Mouse (Mus musculus): ENCODE data around the gene Uvrag. TPM values are rescaled to one million over a fixed set of nuclear protein-coding genes. Genes with fewer than 3 reads are reported as not detected.

Uvrag gene
- polyA plus RNA-seq, 1 experiment from 2014 or later, result 12.8 TPM

GRCm38 (mm10) chr7:99128020-99128950 lies 12.7 kb downstream of the Uvrag start:
- 52% methylated on average over 10 of the region's 10 CpGs for WGBS
- Histone ChIP-seq H3K27ac (0 out of 2 replicates have a peak overlapping the region, but pooled peaks have one; percentile 62), H3K4me3 (no peak overlapping the region), H3K9me3 (no peaks in the 10 kb centered on the region), H3K36me3 (0 out of 2 replicates have a peak, but pooled peaks cover 5% of the 10 kb centered on the region), H3K4me1 (replicated peaks) (peaks cover 19% of the 10 kb centered on the region), H3K27me3 (ENCODE audit: insufficient read depth, poor library complexity, severe bottlenecking) (no peaks in the 10 kb centered on the region)
- no peak for DNase-seq (ENCODE audit: low spot score)

- Histone ChIP-seq H3K36me3 (0 out of 2 replicates have a peak, but pooled peaks cover 5% of the 10 kb centered on the region), H3K9me3 (no peaks in the 10 kb centered on the region), H3K27ac (no peak overlapping the region), H3K4me1 (replicated peaks) (peaks cover 22% of the 10 kb centered on the region), H3K4me3 (no peak overlapping the region), H3K27me3 (ENCODE audit: insufficient read depth, poor library complexity, severe bottlenecking) (no peaks in the 10 kb centered on the region)
- DNase-seq (ENCODE audit: low spot score), result no peak
- 94% methylated on average over 8 of the region's 8 CpGs for WGBS
Measured at GRCm38 (mm10) chr7:99126057-99126456, 14.9 kb downstream of the Uvrag start.

GRCm38 (mm10) chr7:99122651-99123050 lies 18.3 kb downstream of the Uvrag start:
- Histone ChIP-seq H3K4me1 (replicated peaks) (peaks cover 9% of the 10 kb centered on the region), H3K27ac (no peak overlapping the region), H3K4me3 (no peak overlapping the region), H3K27me3 (ENCODE audit: insufficient read depth, poor library complexity, severe bottlenecking) (no peaks in the 10 kb centered on the region), H3K36me3 (0 out of 2 replicates have a peak, but pooled peaks cover 5% of the 10 kb centered on the region), H3K9me3 (no peaks in the 10 kb centered on the region)
- DNase-seq (ENCODE audit: low spot score), result no peak
- 82% methylated on average over 5 of the region's 5 CpGs for WGBS

- peaks cover 3% of the 10 kb centered on the region; the same call in 1 of the 2 replicates for H3K4me1 ChIP-seq (replicated peaks)
- WGBS, result 90% methylated on average over 5 of the region's 5 CpGs
- no peak for DNase-seq (ENCODE audit: low spot score)
- H3K4me3 ChIP-seq, result no peak overlapping the region
- H3K27ac ChIP-seq, result no peak overlapping the region
- no peaks in the 10 kb centered on the region for H3K9me3 ChIP-seq
- H3K36me3 ChIP-seq, result 0 out of 2 replicates have a peak, but pooled peaks cover 5% of the 10 kb centered on the region
- H3K27me3 ChIP-seq (ENCODE audit: insufficient read depth, poor library complexity, severe bottlenecking), result no peaks in the 10 kb centered on the region
Measured at GRCm38 (mm10) chr7:99120865-99121521, 19.9 kb downstream of the Uvrag start.

- Histone ChIP-seq H3K4me3 (no peak overlapping the region), H3K4me1 (replicated peaks) (peaks cover 3% of the 10 kb centered on the region; the same call in 1 of the 2 replicates), H3K9me3 (no peaks in the 10 kb centered on the region), H3K27ac (no peak overlapping the region), H3K36me3 (0 out of 2 replicates have a peak, but pooled peaks cover 1% of the 10 kb centered on the region), H3K27me3 (ENCODE audit: insufficient read depth, poor library complexity, severe bottlenecking) (no peaks in the 10 kb centered on the region)
- no peak for DNase-seq (ENCODE audit: low spot score)
- 78% methylated on average over 4 of the region's 4 CpGs for WGBS
Measured at GRCm38 (mm10) chr7:99120082-99120481, 20.9 kb downstream of the Uvrag start.

GRCm38 (mm10) chr7:99116781-99117180 lies 24.2 kb downstream of the Uvrag start:
- H3K4me1 ChIP-seq (replicated peaks), result no peaks in the 10 kb centered on the region

GRCm38 (mm10) chr7:99114006-99114726 lies 26.8 kb downstream of the Uvrag start:
- Histone ChIP-seq H3K27ac (no peak overlapping the region), H3K9me3 (no peaks in the 10 kb centered on the region), H3K4me3 (no peak overlapping the region), H3K4me1 (replicated peaks) (0 out of 2 replicates have a peak, but pooled peaks cover 5% of the 10 kb centered on the region), H3K27me3 (ENCODE audit: insufficient read depth, poor library complexity, severe bottlenecking) (no peaks in the 10 kb centered on the region), H3K36me3 (no peaks in the 10 kb centered on the region)
- WGBS, result 89% methylated on average over 16 of the region's 16 CpGs
- DNase-seq (ENCODE audit: low spot score), result no peak

More at GRCm38 (mm10) chr7:99116781-99117180, 24.2 kb downstream of the Uvrag start:
- H3K4me3 ChIP-seq, result no peak overlapping the region
- DNase-seq (ENCODE audit: low spot score), result no peak
- H3K27me3 ChIP-seq (ENCODE audit: insufficient read depth, poor library complexity, severe bottlenecking), result no peaks in the 10 kb centered on the region
- no peaks in the 10 kb centered on the region for H3K36me3 ChIP-seq
- no peaks in the 10 kb centered on the region for H3K9me3 ChIP-seq
- H3K27ac ChIP-seq, result no peak overlapping the region
- WGBS, result 86% methylated on average over 3 of the region's 3 CpGs

GRCm38 (mm10) chr7:99107566-99107965 lies 33.4 kb downstream of the Uvrag start:
- Histone ChIP-seq H3K27me3 (ENCODE audit: insufficient read depth, poor library complexity, severe bottlenecking) (no peaks in the 10 kb centered on the region), H3K27ac (no peak overlapping the region), H3K4me3 (no peak overlapping the region), H3K4me1 (replicated peaks) (peaks cover 22% of the 10 kb centered on the region), H3K9me3 (no peaks in the 10 kb centered on the region), H3K36me3 (no peaks in the 10 kb centered on the region)
- WGBS, result 46% methylated on average over 3 of the region's 3 CpGs
- DNase-seq (ENCODE audit: low spot score), result no peak

- H3K4me1 ChIP-seq (replicated peaks), result peaks cover 30% of the 10 kb centered on the region
- H3K9me3 ChIP-seq, result no peaks in the 10 kb centered on the region
- no peaks in the 10 kb centered on the region for H3K27me3 ChIP-seq (ENCODE audit: insufficient read depth, poor library complexity, severe bottlenecking)
- WGBS, result 49% methylated on average over 4 of the region's 4 CpGs
- H3K27ac ChIP-seq, result peak overlapping the region; percentile 50; the same call in 1 of the 2 replicates
- no peaks in the 10 kb centered on the region for H3K36me3 ChIP-seq
- no peak overlapping the region for H3K4me3 ChIP-seq
- DNase-seq (ENCODE audit: low spot score), result no peak
Measured at GRCm38 (mm10) chr7:99106714-99107270, 34.1 kb downstream of the Uvrag start.

GRCm38 (mm10) chr7:99101767-99102593 lies 39.0 kb downstream of the Uvrag start:
- WGBS, result 22% methylated on average over 11 of the region's 11 CpGs
- H3K27me3 ChIP-seq (ENCODE audit: insufficient read depth, poor library complexity, severe bottlenecking), result no peaks in the 10 kb centered on the region
- peaks cover 44% of the 10 kb centered on the region for H3K4me1 ChIP-seq (replicated peaks)
- peaks cover 10% of the 10 kb centered on the region; the same call in 1 of the 2 replicates for H3K36me3 ChIP-seq
- H3K27ac ChIP-seq, result peak overlapping the region; percentile 77
- H3K9me3 ChIP-seq, result no peaks in the 10 kb centered on the region
- peak; percentile 31 for DNase-seq (ENCODE audit: low spot score)
- H3K4me3 ChIP-seq, result no peak overlapping the region

GRCm38 (mm10) chr7:99101076-99101475 lies 39.9 kb downstream of the Uvrag start:
- peaks cover 10% of the 10 kb centered on the region; the same call in 1 of the 2 replicates for H3K36me3 ChIP-seq
- 64% methylated on average over 2 of the region's 2 CpGs for WGBS
- DNase-seq (ENCODE audit: low spot score), result no peak
- H3K4me1 ChIP-seq (replicated peaks), result peaks cover 37% of the 10 kb centered on the region
- no peaks in the 10 kb centered on the region for H3K27me3 ChIP-seq (ENCODE audit: insufficient read depth, poor library complexity, severe bottlenecking)
- no peak overlapping the region for H3K4me3 ChIP-seq
- H3K27ac ChIP-seq, result peak overlapping the region; percentile 72
- H3K9me3 ChIP-seq, result no peaks in the 10 kb centered on the region

Measured in hindbrain, embryonic 10.5 days (tissue).